Mouse (Mus musculus): ENCODE measurements at regions not wholly inside any gene's neighbourhood (a gene's known extent, or its start where the extent isn't known, plus 50 kb on each side); places are given as distances from the start of the nearest gene placed in this dataset.
A peak's percentile ranks its signal among the peaks of the same experiment; 100 is the strongest.

- Histone ChIP-seq H3K4me1 (ENCODE audit: insufficient read depth) (no peaks in the 10 kb centered on the region), H3K4me2 (no peak overlapping the region), H3K27ac (ENCODE audit: low read depth) (no peak overlapping the region), H3K36me3 (ENCODE audit: insufficient read depth) (no peaks in the 10 kb centered on the region), H3K9ac (no peak overlapping the region), H3K27me3 (ENCODE audit: insufficient read depth, low read length) (no peaks in the 10 kb centered on the region), H3K9me3 (ENCODE audit: low read depth, low read length) (no peaks in the 10 kb centered on the region), H3K4me3 (ENCODE audit: low read depth, low read length) (no peak overlapping the region)
- TF ChIP-seq CTCF (IDR thresholded peaks at IDR 0.05; ENCODE audit: low read depth) = no peak
- no peak for DNase-seq
- WGBS = 71% methylated on average over 12 of the region's 12 CpGs
- ATAC-seq (ENCODE audit: insufficient read depth) = no peak
Observed at GRCm38 (mm10) chr11:93808431-93808830, 77.1 kb downstream of the Utp18 start.

- H3K27me3 ChIP-seq (ENCODE audit: insufficient read depth, low read length) = no peaks in the 10 kb centered on the region
- H3K9ac ChIP-seq = no peak overlapping the region
- no peaks in the 10 kb centered on the region for H3K36me3 ChIP-seq (ENCODE audit: insufficient read depth)
- ATAC-seq (ENCODE audit: insufficient read depth) (no peak), DNase-seq (no peak)
- H3K27ac ChIP-seq (ENCODE audit: low read depth) = no peak overlapping the region
- 95% methylated on average over 2 of the region's 2 CpGs for WGBS
- no peak overlapping the region for H3K4me3 ChIP-seq (ENCODE audit: low read depth, low read length)
- no peaks in the 10 kb centered on the region for H3K4me1 ChIP-seq (ENCODE audit: insufficient read depth)
- H3K4me2 ChIP-seq = no peak overlapping the region
- H3K9me3 ChIP-seq (ENCODE audit: low read depth, low read length) = no peaks in the 10 kb centered on the region
- TF ChIP-seq CTCF (IDR thresholded peaks at IDR 0.05; ENCODE audit: low read depth) = no peak
Observed at GRCm38 (mm10) chr11:93807205-93807604, 78.4 kb downstream of the Utp18 start.

GRCm38 (mm10) chr11:93771143-93771940 is 114.2 kb downstream of the Utp18 start:
- H3K27ac ChIP-seq (ENCODE audit: low read depth) = no peak overlapping the region
- H3K4me1 ChIP-seq (ENCODE audit: insufficient read depth) = no peaks in the 10 kb centered on the region
- H3K9ac ChIP-seq = no peak overlapping the region
- H3K4me3 ChIP-seq (ENCODE audit: low read depth, low read length) = no peak overlapping the region
- no peaks in the 10 kb centered on the region for H3K9me3 ChIP-seq (ENCODE audit: low read depth, low read length)
- no peaks in the 10 kb centered on the region for H3K36me3 ChIP-seq (ENCODE audit: insufficient read depth)
- 49% methylated on average over 5 of the region's 5 CpGs for WGBS
- ATAC-seq (ENCODE audit: insufficient read depth) (peak; percentile 54; the same call in 1 of the 2 replicates), DNase-seq (peak; percentile 73)
- H3K27me3 ChIP-seq (ENCODE audit: insufficient read depth, low read length) = no peaks in the 10 kb centered on the region
- H3K4me2 ChIP-seq = no peak overlapping the region
- TF ChIP-seq CTCF (IDR thresholded peaks at IDR 0.05; ENCODE audit: low read depth) = no peak

- WGBS = 92% methylated on average over 4 of the region's 4 CpGs
- no peak for ATAC-seq (ENCODE audit: insufficient read depth)
- H3K27me3 ChIP-seq (ENCODE audit: insufficient read depth, low read length) = no peaks in the 10 kb centered on the region
Observed at GRCm38 (mm10) chr11:93765961-93766360, 119.6 kb downstream of the Utp18 start.

GRCm38 (mm10) chr11:93762832-93763530 is 122.6 kb downstream of the Utp18 start:
- Histone ChIP-seq H3K36me3 (ENCODE audit: insufficient read depth) (no peaks in the 10 kb centered on the region), H3K4me1 (ENCODE audit: insufficient read depth) (no peaks in the 10 kb centered on the region), H3K9ac (no peak overlapping the region), H3K27me3 (ENCODE audit: insufficient read depth, low read length) (no peaks in the 10 kb centered on the region), H3K9me3 (ENCODE audit: low read depth, low read length) (no peaks in the 10 kb centered on the region), H3K27ac (ENCODE audit: low read depth) (no peak overlapping the region), H3K4me3 (ENCODE audit: low read depth, low read length) (no peak overlapping the region), H3K4me2 (peak overlapping the region; percentile 32; the same call in 1 of the 2 replicates)
- WGBS = 22% methylated on average over 18 of the region's 18 CpGs
- peak; percentile 70 for TF ChIP-seq CTCF (IDR thresholded peaks at IDR 0.05; ENCODE audit: low read depth)
- ATAC-seq (ENCODE audit: insufficient read depth) (peak; percentile 69; the same call in 1 of the 2 replicates), DNase-seq (peak; percentile 71)

More at GRCm38 (mm10) chr11:93765961-93766360, 119.6 kb downstream of the Utp18 start:
- Histone ChIP-seq H3K9me3 (ENCODE audit: low read depth, low read length) (no peaks in the 10 kb centered on the region), H3K4me1 (ENCODE audit: insufficient read depth) (no peaks in the 10 kb centered on the region), H3K36me3 (ENCODE audit: insufficient read depth) (no peaks in the 10 kb centered on the region), H3K27ac (ENCODE audit: low read depth) (no peak overlapping the region), H3K4me3 (ENCODE audit: low read depth, low read length) (no peak overlapping the region), H3K4me2 (no peak overlapping the region), H3K9ac (no peak overlapping the region)
- DNase-seq = no peak
- no peak for TF ChIP-seq CTCF (IDR thresholded peaks at IDR 0.05; ENCODE audit: low read depth)

- Histone ChIP-seq H3K9ac (no peak overlapping the region), H3K36me3 (ENCODE audit: insufficient read depth) (no peaks in the 10 kb centered on the region), H3K27ac (ENCODE audit: low read depth) (no peak overlapping the region), H3K4me1 (ENCODE audit: insufficient read depth) (no peaks in the 10 kb centered on the region), H3K4me2 (no peak overlapping the region), H3K4me3 (ENCODE audit: low read depth, low read length) (no peak overlapping the region), H3K9me3 (ENCODE audit: low read depth, low read length) (no peaks in the 10 kb centered on the region), H3K27me3 (ENCODE audit: insufficient read depth, low read length) (no peaks in the 10 kb centered on the region)
- no peak for TF ChIP-seq CTCF (IDR thresholded peaks at IDR 0.05; ENCODE audit: low read depth)
- 80% methylated on average over 7 of the region's 7 CpGs for WGBS
- no peak for DNase-seq
- ATAC-seq (ENCODE audit: insufficient read depth) = no peak
Observed at GRCm38 (mm10) chr11:93757825-93758224, 127.7 kb downstream of the Utp18 start.

- WGBS = 88% methylated on average over 10 of the region's 10 CpGs
Observed at GRCm38 (mm10) chr11:93736618-93737017, 148.9 kb downstream of the Utp18 start.

More at GRCm38 (mm10) chr11:93736618-93737017, 148.9 kb downstream of the Utp18 start:
- Histone ChIP-seq H3K27me3 (ENCODE audit: insufficient read depth, low read length) (no peaks in the 10 kb centered on the region), H3K27ac (ENCODE audit: low read depth) (no peak overlapping the region), H3K4me2 (no peak overlapping the region), H3K9me3 (ENCODE audit: low read depth, low read length) (no peaks in the 10 kb centered on the region), H3K4me1 (ENCODE audit: insufficient read depth) (no peaks in the 10 kb centered on the region), H3K36me3 (ENCODE audit: insufficient read depth) (no peaks in the 10 kb centered on the region), H3K9ac (no peak overlapping the region), H3K4me3 (ENCODE audit: low read depth, low read length) (no peak overlapping the region)
- DNase-seq = no peak
- TF ChIP-seq CTCF (IDR thresholded peaks at IDR 0.05; ENCODE audit: low read depth) = no peak
- ATAC-seq (ENCODE audit: insufficient read depth) = no peak
